Mouse (Mus musculus) embryonic facial prominence, embryonic 14.5 days (tissue): ENCODE measurements around the gene Stat1. TPM values are rescaled to one million over a fixed set of nuclear protein-coding genes. Genes with fewer than 3 reads are reported as not detected.

ENCODE experiments used
- ATAC-seq: fragments of 200-750 bp; cut with Nextera tagmentation; 2 replicates; pipeline ENCODE4 v1.8.0; 2017; ENCODE audit warnings: low read depth, moderate number of reproducible peaks, moderate TSS enrichment
- DNase-seq: peaks from one replicate; pipeline ENCODE4 v3.0.0-alpha.2; 2015; ENCODE audit warnings: low spot score
- H3K27ac ChIP-seq: fragments of 300-500 bp; sonication (generic); replicated peaks from 2 replicates; pipeline ENCODE4 v1.5.1; 2014; ENCODE audit warnings: low read depth, mild to moderate bottlenecking, low read length, moderate library complexity
- H3K27me3 ChIP-seq: fragments of 300-500 bp; sonication (generic); replicated peaks from 2 replicates; pipeline ENCODE4 v1.6.1; 2014; ENCODE audit warnings: low read length; ENCODE audit not compliant: control insufficient read depth, insufficient read depth
- H3K36me3 ChIP-seq: fragments of 300-500 bp; sonication (generic); 2 replicates; pipeline ENCODE4 v1.6.1; 2014; ENCODE audit warnings: low read length, mixed read lengths; ENCODE audit not compliant: control insufficient read depth, insufficient read depth
- H3K4me1 ChIP-seq: fragments of 300-500 bp; sonication (generic); 2 replicates; pipeline ENCODE4 v1.6.1; 2014; ENCODE audit warnings: antibody characterized with exemption, low read length; ENCODE audit not compliant: control insufficient read depth, insufficient read depth
- H3K4me2 ChIP-seq: fragments of 300-500 bp; sonication (generic); 2 replicates; pipeline ENCODE4 v1.6.1; 2014; ENCODE audit warnings: low read depth, mild to moderate bottlenecking, low read length, moderate library complexity, mixed read lengths
- H3K4me3 ChIP-seq: fragments of 300-500 bp; sonication (generic); 2 replicates; pipeline ENCODE4 v1.5.1; 2014; ENCODE audit warnings: low read depth, mild to moderate bottlenecking, low read length
- H3K9ac ChIP-seq: fragments of 300-500 bp; sonication (generic); 2 replicates; pipeline ENCODE4 v1.6.1; 2014; ENCODE audit warnings: low read depth, mild to moderate bottlenecking, low read length, moderate library complexity, mixed read lengths
- H3K9me3 ChIP-seq: fragments of 300-500 bp; sonication (generic); 2 replicates; pipeline ENCODE4 v1.6.1; 2016; ENCODE audit warnings: low read length; ENCODE audit not compliant: control insufficient read depth
- WGBS: fragments of 180-500 bp; shearing (Covaris S2); extraction: QIAGEN DNeasy Blood & Tissue Kit; methylation state at CpG from one replicate; pipeline ENCODE4 v1.1.7; 2014; 5-methylcytosine and 5-hydroxymethylcytosine counted together
- polyA plus RNA-seq: library from polyadenylated mRNA; unstranded; fragments of >200 nt; fragmentation: Nextera tagmentation; extraction: Ambion mirVana; gene quantifications from 2 replicates; pipeline ENCODE4 v1.2.1, GENCODE M21; 2014

The Stat1 gene
- polyA plus RNA-seq, 1 experiment from 2014 or later = 24.6 TPM

- Histone ChIP-seq H3K27me3 (no peaks in the 10 kb centered on the region), H3K9me3 (no peaks in the 10 kb centered on the region), H3K4me3 (no peak overlapping the region), H3K9ac (no peak overlapping the region), H3K36me3 (peaks cover 24% of the 10 kb centered on the region), H3K4me2 (no peak overlapping the region), H3K27ac (no peak overlapping the region), H3K4me1 (no peaks in the 10 kb centered on the region)
- DNase-seq (no peak), ATAC-seq (no peak)
- WGBS = 80% methylated on average over 17 of the region's 17 CpGs
Measured at GRCm38 (mm10) chr1:52158490-52159381, 39.5 kb downstream of the Stat1 start.

- ATAC-seq (no peak), DNase-seq (no peak)
- no peaks in the 10 kb centered on the region for H3K9me3 ChIP-seq
- no peaks in the 10 kb centered on the region for H3K4me1 ChIP-seq
- no peaks in the 10 kb centered on the region for H3K27me3 ChIP-seq
- 85% methylated on average over 8 of the region's 8 CpGs for WGBS
- H3K4me3 ChIP-seq = no peak overlapping the region
- H3K36me3 ChIP-seq = peaks cover 17% of the 10 kb centered on the region
- no peak overlapping the region for H3K4me2 ChIP-seq
- no peak overlapping the region for H3K27ac ChIP-seq
- no peak overlapping the region for H3K9ac ChIP-seq
Measured at GRCm38 (mm10) chr1:52161151-52161550, 41.9 kb downstream of the Stat1 start.

GRCm38 (mm10) chr1:52163707-52164457 is 44.6 kb downstream of the Stat1 start:
- no peak for DNase-seq
- Histone ChIP-seq H3K9ac (no peak overlapping the region), H3K4me3 (no peak overlapping the region), H3K27me3 (no peaks in the 10 kb centered on the region), H3K4me1 (no peaks in the 10 kb centered on the region), H3K36me3 (peaks cover 8% of the 10 kb centered on the region; the same call in 1 of the 2 replicates), H3K9me3 (no peaks in the 10 kb centered on the region), H3K4me2 (no peak overlapping the region), H3K27ac (no peak overlapping the region)
- no peak for ATAC-seq
- WGBS = 76% methylated on average over 5 of the region's 5 CpGs

GRCm38 (mm10) chr1:52166652-52167220 is 47.5 kb downstream of the Stat1 start:
- Histone ChIP-seq H3K4me1 (no peaks in the 10 kb centered on the region), H3K27me3 (no peaks in the 10 kb centered on the region), H3K9ac (no peak overlapping the region), H3K4me2 (no peak overlapping the region), H3K9me3 (no peaks in the 10 kb centered on the region), H3K27ac (no peak overlapping the region), H3K4me3 (no peak overlapping the region), H3K36me3 (no peaks in the 10 kb centered on the region)
- DNase-seq (peak; percentile 27), ATAC-seq (no peak)
- 70% methylated on average over 9 of the region's 14 CpGs for WGBS

GRCm38 (mm10) chr1:52170057-52170456 is 50.8 kb downstream of the Stat1 start:
- no peaks in the 10 kb centered on the region for H3K9me3 ChIP-seq
- WGBS = 13% methylated on average over 3 of the region's 3 CpGs
- no peak overlapping the region for H3K4me2 ChIP-seq
- H3K9ac ChIP-seq = no peak overlapping the region
- no peak overlapping the region for H3K27ac ChIP-seq
- 0 out of 2 replicates have a peak, but pooled peaks have one; percentile 21 for ATAC-seq
- H3K4me1 ChIP-seq = no peaks in the 10 kb centered on the region
- DNase-seq = peak; percentile 28
- H3K36me3 ChIP-seq = no peaks in the 10 kb centered on the region
- H3K4me3 ChIP-seq = no peak overlapping the region
- no peaks in the 10 kb centered on the region for H3K27me3 ChIP-seq

GRCm38 (mm10) chr1:52170747-52171146 is 51.5 kb downstream of the Stat1 start:
- ATAC-seq (no peak), DNase-seq (no peak)
- no peaks in the 10 kb centered on the region for H3K27me3 ChIP-seq
- no peaks in the 10 kb centered on the region for H3K36me3 ChIP-seq
- no peaks in the 10 kb centered on the region for H3K9me3 ChIP-seq
- WGBS = 71% methylated on average over 7 of the region's 7 CpGs
- no peak overlapping the region for H3K4me2 ChIP-seq
- no peak overlapping the region for H3K4me3 ChIP-seq
- no peak overlapping the region for H3K27ac ChIP-seq
- H3K9ac ChIP-seq = no peak overlapping the region
- H3K4me1 ChIP-seq = no peaks in the 10 kb centered on the region

- 72% methylated on average over 8 of the region's 8 CpGs for WGBS
- ATAC-seq (no peak), DNase-seq (no peak)
- H3K36me3 ChIP-seq = no peaks in the 10 kb centered on the region
- no peak overlapping the region for H3K4me3 ChIP-seq
- no peaks in the 10 kb centered on the region for H3K4me1 ChIP-seq
- no peaks in the 10 kb centered on the region for H3K27me3 ChIP-seq
- H3K27ac ChIP-seq = no peak overlapping the region
- H3K9ac ChIP-seq = no peak overlapping the region
- no peak overlapping the region for H3K4me2 ChIP-seq
- no peaks in the 10 kb centered on the region for H3K9me3 ChIP-seq
Measured at GRCm38 (mm10) chr1:52171271-52171670, 52.0 kb downstream of the Stat1 start.

- no peak overlapping the region for H3K4me2 ChIP-seq
- no peaks in the 10 kb centered on the region for H3K4me1 ChIP-seq
- no peak overlapping the region for H3K4me3 ChIP-seq
- H3K9me3 ChIP-seq = no peaks in the 10 kb centered on the region
- H3K36me3 ChIP-seq = no peaks in the 10 kb centered on the region
- no peak overlapping the region for H3K27ac ChIP-seq
- H3K9ac ChIP-seq = no peak overlapping the region
- no peaks in the 10 kb centered on the region for H3K27me3 ChIP-seq
- ATAC-seq (no peak), DNase-seq (no peak)
- 58% methylated on average over 5 of the region's 5 CpGs for WGBS
Measured at GRCm38 (mm10) chr1:52175321-52175720, 56.1 kb downstream of the Stat1 start.
